Mouse (Mus musculus) ES-E14 (cell line): ENCODE data around the gene Foxo3. TPM values are rescaled to one million over a fixed set of nuclear protein-coding genes. Genes with fewer than 3 reads are reported as not detected.

Experiments used
- DNase-seq: peaks from one replicate; pipeline ENCODE4 v3.0.0-alpha.2; 2013; ENCODE audit warnings: low read depth, low spot score
- H3K27ac ChIP-seq: 2 replicates; pipeline ENCODE4 v1.5.1; 2012; ENCODE audit warnings: low read depth, mild to moderate bottlenecking, low read length, moderate library complexity, mixed read lengths; ENCODE audit not compliant: poor library complexity, insufficient read depth, severe bottlenecking
- H3K36me3 ChIP-seq: 2 replicates; pipeline ENCODE4 v1.6.1; 2012; ENCODE audit warnings: mild to moderate bottlenecking, low read length, moderate library complexity, mixed read lengths; ENCODE audit not compliant: control insufficient read depth, poor library complexity, insufficient read depth, severe bottlenecking
- H3K4me1 ChIP-seq, 2 experiments: fragments of 150-350 bp in 1 of 2; sonication (generic) in 1 of 2; 2 replicates each; pipeline ENCODE4 v1.6.1; 2012; ENCODE audit warnings: low read length in 2 of 2, mild to moderate bottlenecking in 1 of 2, mixed read lengths in 1 of 2; ENCODE audit not compliant: control insufficient read depth in 2 of 2, insufficient read depth in 2 of 2, poor library complexity in 1 of 2
- H3K4me3 ChIP-seq, 2 experiments: fragments of 150-350 bp in 1 of 2; sonication (generic) in 1 of 2; 2 replicates each; pipeline ENCODE4 v1.5.1; 2012; ENCODE audit warnings: low read length in 2 of 2, low read depth in 1 of 2, mild to moderate bottlenecking in 1 of 2, mixed read lengths in 1 of 2; ENCODE audit not compliant: insufficient read depth in 1 of 2, poor library complexity in 1 of 2, severe bottlenecking in 1 of 2
- H3K9ac ChIP-seq: 2 replicates; pipeline ENCODE4 v1.6.1; 2012; ENCODE audit warnings: low read depth, mild to moderate bottlenecking, low read length, mixed read lengths; ENCODE audit not compliant: poor library complexity, insufficient read depth, severe bottlenecking
- H3K9me3 ChIP-seq: fragments of 150-350 bp; sonication (generic); 2 replicates; pipeline ENCODE4 v1.6.1; 2012; ENCODE audit warnings: low read depth, mild to moderate bottlenecking, low read length; ENCODE audit not compliant: control insufficient read depth, insufficient read depth
- CHD2 ChIP-seq: IDR thresholded peaks from 2 replicates; pipeline ENCODE4 v1.6.1; 2014; ENCODE audit warnings: mild to moderate bottlenecking, low read depth, low read length, inconsistent platforms
- HCFC1 ChIP-seq: IDR thresholded peaks from 2 replicates; pipeline ENCODE4 v1.6.1; 2012; ENCODE audit warnings: low read length, inconsistent platforms, borderline replicate concordance; ENCODE audit not compliant: insufficient read depth
- MAFK ChIP-seq: IDR thresholded peaks from 2 replicates; pipeline ENCODE4 v1.6.1; 2014; ENCODE audit warnings: mild to moderate bottlenecking, low read depth, low read length, inconsistent platforms; ENCODE audit not compliant: insufficient read depth
- ZC3H11A ChIP-seq: IDR thresholded peaks from 2 replicates; pipeline ENCODE4 v1.6.1; 2012; ENCODE audit warnings: low read depth, mild to moderate bottlenecking, inconsistent platforms, low read length, borderline replicate concordance
- ZNF384 ChIP-seq: IDR thresholded peaks from 2 replicates; pipeline ENCODE4 v1.6.1; 2012; ENCODE audit warnings: low read depth, low read length, inconsistent platforms
- in situ Hi-C, 2 experiments: fragments of 600-800 bp; cut with MboI; formaldehyde crosslinking; loops; one replicate each; pipeline ENCODE4 v1.15.1; 2025; ENCODE audit warnings: low sequenced_read_pairs in 2 of 2, inconsistent platforms in 1 of 2; ENCODE audit not compliant: unreplicated experiment in 2 of 2
- total RNA-seq: library from RNA; depleted of rRNA; stranded (reverse); fragments of 300-350 nt; gene quantifications from 2 replicates; pipeline ENCODE4 v1.2.3, GENCODE M21; 2012

Gene Foxo3
- total RNA-seq, 1 experiment = 20.7 TPM

DNA sequence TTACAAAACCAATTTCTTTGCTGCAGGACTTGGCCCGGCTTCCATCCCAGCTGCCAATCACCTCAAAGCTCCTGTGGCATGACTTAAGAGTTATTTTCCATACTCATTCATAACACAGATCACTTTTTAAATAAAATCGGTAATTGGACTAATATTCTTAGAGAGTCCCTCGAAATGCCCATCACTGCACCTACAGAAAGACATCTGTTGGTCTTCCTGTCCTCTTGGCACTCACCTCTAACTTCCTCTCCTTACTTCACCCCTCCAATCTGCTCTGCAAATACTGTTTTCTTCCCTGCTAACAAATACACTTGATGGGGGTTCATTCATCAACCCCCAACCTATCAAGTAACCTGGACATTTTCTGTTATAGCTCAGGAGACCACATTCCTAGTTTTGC lies 30.9 kb downstream of the Foxo3 start:
- Histone ChIP-seq H3K36me3 (peaks cover 2% of the 10 kb centered on the region; the same call in 1 of the 2 replicates), H3K4me1 (peaks cover 6 to 20% of the 10 kb centered on the region in 2 experiments), H3K27ac (no peak overlapping the region), H3K4me3 (no peak overlapping the region), H3K9me3 (no peaks in the 10 kb centered on the region), H3K9ac (no peak overlapping the region)
- no peak for TF ChIP-seq CHD2
- no peak for TF ChIP-seq HCFC1
- no peak for TF ChIP-seq MAFK
- TF ChIP-seq ZC3H11A = no peak
- TF ChIP-seq ZNF384 = no peak
- in situ Hi-C loops = no loop called here
- DNase-seq = no peak

DNA sequence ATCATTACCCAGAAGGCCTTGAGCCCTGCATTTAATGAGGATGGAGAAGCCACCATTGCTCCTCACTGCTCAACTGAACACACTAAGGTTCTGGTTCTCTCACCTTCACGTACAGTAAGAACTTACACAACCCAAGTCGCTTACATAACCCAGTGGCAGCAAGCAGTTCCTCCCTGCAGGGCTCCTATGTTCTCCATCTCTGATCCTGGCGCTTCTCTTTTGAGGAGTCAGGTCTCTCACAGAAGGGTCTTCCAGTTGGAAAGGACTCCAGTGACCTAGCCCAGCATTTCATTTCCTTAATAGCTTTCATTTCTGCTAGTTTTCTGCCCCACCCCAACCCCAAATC lies 31.3 kb downstream of the Foxo3 start:
- TF ChIP-seq ZNF384 = no peak
- TF ChIP-seq CHD2 = no peak
- no peak for TF ChIP-seq ZC3H11A
- no peak for TF ChIP-seq HCFC1
- TF ChIP-seq MAFK = no peak

DNA sequence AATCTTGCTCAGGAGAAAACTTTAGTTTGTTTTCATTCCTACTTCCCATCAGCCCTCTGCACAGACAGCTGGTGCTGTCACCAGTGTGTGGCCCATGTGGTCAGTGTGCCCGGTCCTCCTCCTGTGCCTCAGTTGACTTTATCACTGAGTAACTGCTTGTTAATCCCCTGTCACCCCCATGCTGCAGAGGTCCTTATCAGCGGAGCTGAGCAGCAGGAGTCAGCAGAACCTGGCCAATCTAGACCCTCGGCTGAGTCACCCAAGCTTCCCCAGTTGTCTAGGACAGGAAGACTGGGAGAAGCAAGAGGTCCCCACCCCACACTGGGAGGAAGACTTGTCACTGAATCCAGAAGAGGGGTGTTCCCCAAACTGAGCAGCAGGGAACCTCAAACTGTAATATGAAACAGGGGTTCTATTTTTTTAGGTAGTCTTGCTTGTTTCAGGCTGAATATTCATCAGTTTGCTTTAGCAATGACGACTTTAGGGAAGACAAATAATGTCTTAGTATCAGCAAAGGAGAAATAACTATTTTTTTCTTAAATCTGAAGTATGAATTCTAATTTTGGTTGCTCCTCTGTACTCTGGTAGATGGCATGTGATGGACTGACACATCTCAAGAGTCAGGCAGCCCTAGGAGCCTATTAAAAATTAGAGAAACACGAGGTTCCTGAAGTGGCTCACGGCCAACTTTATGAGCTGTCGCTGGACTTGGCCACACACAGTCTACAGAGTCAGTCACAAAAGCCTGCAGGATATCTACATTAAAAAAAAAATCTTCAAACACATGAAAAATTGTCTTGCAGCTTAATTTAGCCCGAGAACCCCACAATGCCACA lies 31.9 kb downstream of the Foxo3 start:
- H3K4me3 ChIP-seq = no peak overlapping the region
- H3K4me1 ChIP-seq = peaks cover 6 to 18% of the 10 kb centered on the region in 2 experiments
- DNase-seq = no peak
- no peak for TF ChIP-seq MAFK
- TF ChIP-seq CHD2 = no peak
- TF ChIP-seq ZNF384 = no peak
- TF ChIP-seq HCFC1 = no peak
- TF ChIP-seq ZC3H11A = no peak
- H3K27ac ChIP-seq = no peak overlapping the region
- peaks cover 2% of the 10 kb centered on the region; the same call in 1 of the 2 replicates for H3K36me3 ChIP-seq
- in situ Hi-C loops = no loop called here
- H3K9ac ChIP-seq = no peak overlapping the region
- H3K9me3 ChIP-seq = no peaks in the 10 kb centered on the region

More for the DNA sequence above, 31.3 kb downstream of the Foxo3 start:
- no peak overlapping the region for H3K9ac ChIP-seq
- H3K36me3 ChIP-seq = peaks cover 2% of the 10 kb centered on the region; the same call in 1 of the 2 replicates
- in situ Hi-C loops = no loop called here
- DNase-seq = no peak
- no peak overlapping the region for H3K4me3 ChIP-seq
- H3K4me1 ChIP-seq = peaks cover 6 to 20% of the 10 kb centered on the region in 2 experiments
- no peaks in the 10 kb centered on the region for H3K9me3 ChIP-seq
- H3K27ac ChIP-seq = no peak overlapping the region

GRCm38 (mm10) chr10:42243925-42244324 lies 32.6 kb downstream of the Foxo3 start:
- in situ Hi-C loops = no loop called here
- Histone ChIP-seq H3K9ac (no peak overlapping the region), H3K27ac (no peak overlapping the region), H3K4me1 (peaks cover 8 to 21% of the 10 kb centered on the region in 2 experiments), H3K9me3 (no peaks in the 10 kb centered on the region), H3K4me3 (no peak overlapping the region), H3K36me3 (peaks cover 6% of the 10 kb centered on the region; the same call in 1 of the 2 replicates)
- DNase-seq = no peak
- TF ChIP-seq ZC3H11A = no peak
- TF ChIP-seq MAFK = no peak
- no peak for TF ChIP-seq CHD2
- TF ChIP-seq HCFC1 = no peak
- TF ChIP-seq ZNF384 = no peak

GRCm38 (mm10) chr10:42242484-42242883 lies 34.1 kb downstream of the Foxo3 start:
- peaks cover 6% of the 10 kb centered on the region; the same call in 1 of the 2 replicates for H3K36me3 ChIP-seq
- no peak overlapping the region for H3K9ac ChIP-seq
- no peaks in the 10 kb centered on the region for H3K9me3 ChIP-seq
- TF ChIP-seq ZNF384 (no peak), MAFK (no peak), ZC3H11A (no peak), CHD2 (no peak), HCFC1 (no peak)
- in situ Hi-C loops = no loop called here
- DNase-seq = no peak
- H3K27ac ChIP-seq = no peak overlapping the region
- H3K4me3 ChIP-seq = no peak overlapping the region
- H3K4me1 ChIP-seq = peaks cover 5 to 17% of the 10 kb centered on the region in 2 experiments; a peak in 3 of 4 replicates
